Mouse (Mus musculus) forebrain, embryonic 10.5 days (tissue): Measurements from ENCODE around the gene Pgap3. TPM values are rescaled to one million over a fixed set of nuclear protein-coding genes. Genes with fewer than 3 reads are reported as not detected.
A peak's percentile ranks its signal among the peaks of the same experiment; 100 is the strongest.

Experiments used
- DNase-seq: peaks from one replicate; pipeline ENCODE4 v3.0.0-alpha.2; 2017; ENCODE audit warnings: low spot score; ENCODE audit errors: extremely low spot score
- H3K27ac ChIP-seq: fragments of 300-500 bp; sonication (generic); 2 replicates; pipeline ENCODE4 v1.5.1; 2016; ENCODE audit warnings: mild to moderate bottlenecking
- H3K27me3 ChIP-seq: fragments of 300-500 bp; sonication (generic); 2 replicates; pipeline ENCODE4 v1.6.1; 2016; ENCODE audit warnings: mild to moderate bottlenecking; ENCODE audit not compliant: poor library complexity, severe bottlenecking
- H3K36me3 ChIP-seq: fragments of 300-500 bp; sonication (generic); replicated peaks from 2 replicates; pipeline ENCODE4 v1.6.1; 2016; ENCODE audit warnings: mild to moderate bottlenecking, moderate library complexity
- H3K4me1 ChIP-seq: fragments of 300-500 bp; sonication (generic); 2 replicates; pipeline ENCODE4 v1.6.1; 2016
- H3K4me3 ChIP-seq: fragments of 300-500 bp; sonication (generic); 2 replicates; pipeline ENCODE4 v1.5.1; 2016; ENCODE audit warnings: mild to moderate bottlenecking, moderate library complexity
- H3K9me3 ChIP-seq: fragments of 300-500 bp; sonication (generic); 2 replicates; pipeline ENCODE4 v1.6.1; 2016; ENCODE audit warnings: mild to moderate bottlenecking, moderate library complexity
- WGBS: fragments of 180-500 bp; shearing (Covaris S2); methylation state at CpG from one replicate; pipeline ENCODE4 v1.1.7; 2016; 5-methylcytosine and 5-hydroxymethylcytosine counted together
- polyA plus RNA-seq: library from polyadenylated mRNA; unstranded; fragments of >200 nt; fragmentation: Nextera tagmentation; extraction: Ambion mirVana; gene quantifications from 2 replicates; pipeline ENCODE4 v1.2.1, GENCODE M21; 2016

The Pgap3 gene
- polyA plus RNA-seq, 1 experiment from 2014 or later = 10.0 TPM

DNA sequence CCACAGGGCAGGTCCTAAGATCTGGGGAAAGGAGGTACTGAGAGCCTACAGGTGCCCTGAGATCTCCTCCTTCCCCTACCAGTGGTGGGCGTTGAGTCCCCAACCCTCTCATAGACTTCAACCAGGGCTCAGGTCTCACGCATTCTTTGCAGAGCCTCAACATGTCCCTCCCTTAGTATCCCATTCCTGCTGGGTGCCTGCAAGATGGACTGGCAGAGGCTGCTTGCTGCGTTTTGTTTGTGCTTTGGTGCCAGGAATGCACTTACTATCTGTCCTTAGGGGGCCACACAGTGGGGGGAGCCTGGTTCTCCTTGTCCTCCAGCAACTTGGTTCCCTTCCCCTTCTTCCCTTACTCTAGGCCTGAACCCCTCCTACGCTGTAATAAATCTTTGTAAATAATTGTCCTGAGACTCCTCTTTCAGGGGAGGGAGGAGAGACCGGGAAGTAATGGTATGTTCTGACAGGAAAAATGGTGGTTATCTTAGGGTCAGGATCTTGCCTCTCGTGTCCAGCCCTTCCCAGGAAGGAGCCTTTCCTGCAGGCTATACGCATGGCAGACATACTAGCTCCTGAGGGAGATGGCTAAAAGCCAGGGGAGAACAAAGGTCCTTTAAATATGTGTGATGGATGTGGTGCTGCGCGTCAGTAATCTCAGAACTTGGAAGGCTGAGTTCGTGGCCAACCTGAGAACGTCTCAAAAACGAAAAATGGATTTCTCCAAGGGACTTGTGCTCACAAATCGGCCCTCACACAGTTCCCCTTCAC, 42.7 kb downstream of the Pgap3 start:
- H3K9me3 ChIP-seq = no peaks in the 10 kb centered on the region
- H3K4me3 ChIP-seq = peak overlapping the region; percentile 81
- H3K27ac ChIP-seq = peak overlapping the region; percentile 93
- peaks cover 73% of the 10 kb centered on the region for H3K4me1 ChIP-seq
- DNase-seq = no peak
- WGBS = 10% methylated on average over 13 of the region's 13 CpGs
- H3K36me3 ChIP-seq = no peaks in the 10 kb centered on the region
- H3K27me3 ChIP-seq = peaks cover 47% of the 10 kb centered on the region

GRCm38 (mm10) chr11:98356625-98357394, 43.5 kb downstream of the Pgap3 start:
- no peaks in the 10 kb centered on the region for H3K9me3 ChIP-seq
- no peak for DNase-seq
- H3K27me3 ChIP-seq = peaks cover 54% of the 10 kb centered on the region
- H3K36me3 ChIP-seq = no peaks in the 10 kb centered on the region
- WGBS = 80% methylated on average over 7 of the region's 7 CpGs
- H3K4me1 ChIP-seq = peaks cover 67% of the 10 kb centered on the region
- peak overlapping the region; percentile 93; the same call in 1 of the 2 replicates for H3K27ac ChIP-seq
- H3K4me3 ChIP-seq = peak overlapping the region; percentile 81; the same call in 1 of the 2 replicates

DNA sequence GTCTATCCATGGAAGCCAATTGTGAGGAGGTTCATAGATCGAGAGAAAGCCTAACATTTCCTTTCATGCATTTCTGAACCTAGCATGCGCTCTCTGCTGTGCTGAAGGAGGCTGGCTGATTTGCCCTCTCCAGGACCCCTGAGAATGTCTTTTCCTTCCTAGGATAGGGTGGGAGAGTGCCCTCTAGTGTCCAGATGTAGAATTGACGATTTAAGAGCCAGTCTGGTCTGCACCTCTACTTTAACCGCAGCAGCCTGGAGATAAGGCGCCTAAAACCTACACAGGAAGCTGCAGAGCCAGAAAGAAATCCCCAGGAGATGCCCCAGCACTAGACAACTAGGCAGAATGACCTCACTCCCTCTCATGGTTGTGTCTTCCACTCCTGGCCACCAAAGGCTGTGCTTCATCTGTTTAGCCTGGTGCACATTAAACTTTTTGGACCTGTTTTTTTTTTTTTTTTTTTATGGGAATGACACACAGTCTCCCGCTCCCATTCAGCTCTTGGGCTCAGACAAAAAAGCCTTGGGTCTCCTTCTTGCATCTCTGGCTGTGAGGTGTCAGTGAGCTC, 44.5 kb downstream of the Pgap3 start:
- Histone ChIP-seq H3K27me3 (peaks cover 64% of the 10 kb centered on the region), H3K27ac (no peak overlapping the region), H3K4me3 (no peak overlapping the region), H3K4me1 (peaks cover 58% of the 10 kb centered on the region), H3K9me3 (no peaks in the 10 kb centered on the region), H3K36me3 (no peaks in the 10 kb centered on the region)
- DNase-seq = peak; percentile 61
- WGBS = 9% methylated on average over 6 of the region's 6 CpGs

DNA sequence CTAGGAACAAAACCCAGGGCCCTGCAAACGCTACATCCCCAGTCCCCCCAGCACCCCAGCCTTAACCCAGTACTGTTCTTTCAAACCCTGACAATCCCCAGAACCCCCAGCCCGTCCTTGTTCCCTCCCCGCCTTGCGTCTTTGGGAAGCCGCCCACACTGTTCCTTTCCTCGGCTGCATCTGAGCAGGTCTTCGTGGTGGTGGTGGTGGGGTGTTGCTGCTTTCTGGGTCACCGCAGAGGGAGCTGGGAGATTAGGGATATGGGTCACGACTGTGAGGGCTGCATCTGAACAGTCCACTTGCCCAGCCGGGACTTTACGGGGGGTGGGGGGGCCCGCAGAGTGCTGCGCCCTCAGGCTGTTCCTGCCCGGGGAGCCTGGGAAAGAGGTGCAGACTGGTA, 45.8 kb downstream of the Pgap3 start:
- no peaks in the 10 kb centered on the region for H3K9me3 ChIP-seq
- H3K4me1 ChIP-seq = peaks cover 44% of the 10 kb centered on the region
- no peaks in the 10 kb centered on the region for H3K36me3 ChIP-seq
- WGBS = 61% methylated on average over 14 of the region's 14 CpGs
- no peak for DNase-seq
- no peak overlapping the region for H3K27ac ChIP-seq
- peaks cover 78% of the 10 kb centered on the region for H3K27me3 ChIP-seq
- H3K4me3 ChIP-seq = no peak overlapping the region

DNA sequence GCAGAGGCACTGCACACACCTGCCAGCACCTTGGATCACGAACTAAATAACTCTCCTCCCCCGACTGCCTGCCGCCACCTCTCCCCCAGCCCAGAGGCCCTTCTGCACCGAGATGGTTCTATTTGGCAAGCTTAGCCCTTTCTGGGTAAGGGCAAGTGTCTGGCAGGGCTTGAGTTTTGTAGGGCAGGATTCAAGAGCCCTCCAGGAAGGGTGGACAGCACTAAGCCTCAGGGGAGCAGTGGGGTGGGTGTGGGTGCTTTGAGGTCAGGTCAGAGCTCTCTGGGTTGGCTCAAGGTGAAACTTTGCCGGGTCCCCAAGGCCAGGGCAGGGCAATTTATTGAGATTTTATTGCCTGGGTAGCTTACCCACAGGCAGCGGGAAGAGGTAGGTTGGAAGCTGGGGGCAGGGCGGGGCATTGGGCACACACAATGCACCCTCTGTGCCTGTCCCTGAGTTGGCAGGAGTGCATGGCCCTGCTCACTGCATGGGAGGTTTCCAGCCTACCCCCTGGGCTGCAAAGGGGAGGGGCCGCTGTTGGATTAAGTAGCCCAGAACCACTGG, 46.6 kb downstream of the Pgap3 start:
- Histone ChIP-seq H3K27me3 (peaks cover 85% of the 10 kb centered on the region), H3K4me1 (peaks cover 42% of the 10 kb centered on the region), H3K27ac (no peak overlapping the region), H3K4me3 (no peak overlapping the region), H3K36me3 (no peaks in the 10 kb centered on the region), H3K9me3 (no peaks in the 10 kb centered on the region)
- WGBS = 31% methylated on average over 8 of the region's 8 CpGs
- no peak for DNase-seq

DNA sequence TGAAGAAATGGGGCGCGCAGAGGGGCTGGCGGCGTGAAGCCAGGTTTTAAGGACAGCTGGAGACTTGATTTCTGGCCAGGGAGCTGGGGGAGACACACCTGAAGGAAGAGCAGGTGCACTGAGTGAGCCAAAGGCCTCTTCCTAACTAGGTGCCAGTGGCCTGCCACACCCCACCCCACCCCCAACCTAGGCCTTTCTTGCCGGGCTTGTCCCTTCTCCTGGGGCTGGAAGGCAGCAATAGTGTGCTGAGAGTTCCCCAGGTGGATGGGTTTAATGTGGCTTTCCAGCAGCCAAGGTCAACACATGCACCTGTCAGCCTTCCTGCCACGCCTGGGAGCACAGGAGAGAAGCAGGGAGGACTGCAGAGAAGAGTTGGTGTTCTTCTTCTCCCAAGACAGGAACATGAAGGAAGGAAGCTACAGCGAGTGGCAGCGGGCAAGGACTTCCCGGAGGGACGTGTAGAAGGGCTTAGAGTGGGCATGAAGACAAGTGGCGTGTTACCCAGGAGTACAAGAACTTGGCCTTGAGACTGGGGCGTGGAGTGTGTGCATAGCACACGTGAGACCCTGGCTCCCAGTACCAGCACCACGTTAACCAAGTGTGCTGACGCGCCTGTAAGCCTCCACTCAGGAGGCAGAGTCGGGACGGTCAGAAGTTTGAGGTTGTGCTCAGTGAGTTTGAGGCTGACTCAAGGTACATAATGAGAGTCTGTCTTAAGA, 47.9 kb downstream of the Pgap3 start:
- WGBS = 82% methylated on average over 18 of the region's 18 CpGs
- no peaks in the 10 kb centered on the region for H3K9me3 ChIP-seq
- peaks cover 44% of the 10 kb centered on the region for H3K4me1 ChIP-seq
- H3K27ac ChIP-seq = no peak overlapping the region
- no peaks in the 10 kb centered on the region for H3K36me3 ChIP-seq
- no peak overlapping the region for H3K4me3 ChIP-seq
- DNase-seq = no peak
- H3K27me3 ChIP-seq = peaks cover 98% of the 10 kb centered on the region

- Histone ChIP-seq H3K27me3 (peaks cover 100% of the 10 kb centered on the region), H3K9me3 (no peaks in the 10 kb centered on the region), H3K4me3 (peak overlapping the region; percentile 54), H3K4me1 (peaks cover 44% of the 10 kb centered on the region), H3K27ac (no peak overlapping the region), H3K36me3 (no peaks in the 10 kb centered on the region)
- no peak for DNase-seq
- 3% methylated on average over 9 of the region's 9 CpGs for WGBS
Observed at GRCm38 (mm10) chr11:98349308-98349707, 51.0 kb downstream of the Pgap3 start.

DNA sequence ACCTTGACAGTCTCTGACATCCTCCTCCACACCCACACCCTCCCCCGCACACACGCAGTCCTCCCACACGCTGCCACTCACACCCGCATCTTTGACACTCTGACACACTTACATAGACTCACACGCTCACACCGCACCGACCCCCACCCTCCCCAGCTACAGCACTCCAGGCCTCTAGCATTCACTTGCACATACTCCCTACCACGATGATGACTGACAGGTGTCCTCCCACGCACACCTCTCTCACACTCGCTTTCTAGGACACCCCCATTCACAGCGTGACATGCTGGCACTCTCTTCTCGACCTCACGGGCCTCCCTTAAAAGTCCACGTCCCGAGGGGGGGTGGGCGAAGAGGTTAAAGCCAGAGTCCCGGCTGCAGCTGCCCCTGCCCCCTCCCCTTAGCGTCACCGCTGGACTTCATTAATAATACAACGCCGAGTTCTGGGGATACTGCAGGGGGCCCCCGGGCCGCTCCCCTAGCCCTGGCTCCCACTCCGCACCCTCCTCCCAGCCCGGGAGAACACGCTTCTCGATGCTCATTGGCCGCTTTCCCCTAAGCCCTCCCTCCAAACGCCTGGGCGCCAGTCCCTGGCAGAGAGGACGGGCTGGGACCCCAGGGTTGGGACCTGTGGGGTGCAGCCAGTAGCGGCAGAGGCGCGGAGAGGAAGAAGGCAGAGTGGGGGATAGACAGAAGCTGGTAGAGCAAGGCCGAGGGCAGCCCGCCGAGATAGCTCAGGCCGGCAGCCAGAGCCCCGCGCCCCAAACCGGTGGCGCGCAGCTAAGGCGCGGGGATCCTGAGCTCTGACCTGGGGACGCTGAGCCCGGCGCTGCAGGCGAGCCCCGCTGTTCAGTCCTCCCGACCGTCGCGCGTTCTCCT, 52.0 kb downstream of the Pgap3 start, which contains the start of gene Ppp1r1b:
Gene Ppp1r1b (plus strand): TSS at position 322 of the 879 bp plus-strand sequence.
- peaks cover 100% of the 10 kb centered on the region for H3K27me3 ChIP-seq
- DNase-seq = no peak
- no peaks in the 10 kb centered on the region for H3K36me3 ChIP-seq
- H3K4me3 ChIP-seq = peak within 1 kb of the TSS; percentile 54
- H3K4me1 ChIP-seq = peaks cover 41% of the 10 kb centered on the region
- WGBS = under 1% methylated on average over 55 of the region's 55 CpGs
- no peak within 1 kb of the TSS; the same call in 1 of the 2 replicates for H3K27ac ChIP-seq
- no peaks in the 10 kb centered on the region for H3K9me3 ChIP-seq

DNA sequence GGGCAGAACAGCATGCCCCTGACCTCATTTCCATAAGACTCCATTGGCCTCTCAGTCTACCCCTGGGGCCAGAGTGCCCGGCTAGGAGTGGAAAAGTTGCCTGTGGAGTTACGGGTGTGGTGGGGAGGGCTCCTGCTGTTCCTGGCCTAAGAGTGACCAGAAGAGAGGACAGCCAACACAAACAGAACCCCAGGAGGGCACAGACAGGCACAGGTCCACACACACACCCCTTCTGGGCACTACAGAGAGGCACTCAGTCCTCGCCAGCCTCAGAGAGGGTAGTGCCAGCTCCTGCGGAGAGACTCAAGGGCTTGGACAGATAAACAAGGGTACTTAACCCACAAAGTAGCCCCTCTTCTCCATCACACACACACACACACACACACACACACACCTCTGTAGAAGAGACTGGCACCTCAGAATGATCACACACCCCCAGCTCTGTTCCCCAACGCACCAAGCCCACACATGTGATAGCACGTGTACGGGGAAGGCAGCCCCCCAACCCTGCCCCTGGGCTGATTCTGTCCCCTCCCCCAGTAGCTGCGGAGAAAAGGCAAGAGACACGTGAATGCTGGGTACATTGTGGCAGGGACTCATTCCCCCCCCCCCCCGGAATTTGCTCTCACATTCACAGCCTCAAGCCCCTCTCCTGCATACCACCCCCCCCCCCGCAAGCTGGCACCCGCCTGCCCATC, 52.8 kb downstream of the Pgap3 start:
- peaks cover 100% of the 10 kb centered on the region for H3K27me3 ChIP-seq
- no peak for DNase-seq
- no peaks in the 10 kb centered on the region for H3K36me3 ChIP-seq
- H3K27ac ChIP-seq = no peak overlapping the region
- 6% methylated on average over 11 of the region's 12 CpGs for WGBS
- peak overlapping the region; percentile 54 for H3K4me3 ChIP-seq
- peaks cover 45% of the 10 kb centered on the region for H3K4me1 ChIP-seq
- H3K9me3 ChIP-seq = no peaks in the 10 kb centered on the region

- DNase-seq = no peak
- no peak overlapping the region for H3K4me3 ChIP-seq
- H3K4me1 ChIP-seq = peaks cover 56% of the 10 kb centered on the region
- H3K36me3 ChIP-seq = no peaks in the 10 kb centered on the region
- H3K27me3 ChIP-seq = peaks cover 100% of the 10 kb centered on the region
- no peak overlapping the region for H3K27ac ChIP-seq
- H3K9me3 ChIP-seq = no peaks in the 10 kb centered on the region
- WGBS = 6% methylated on average over 9 of the region's 9 CpGs
Observed at GRCm38 (mm10) chr11:98346168-98346567, 54.1 kb downstream of the Pgap3 start.

- peak; percentile 79 for DNase-seq
- peaks cover 99% of the 10 kb centered on the region for H3K27me3 ChIP-seq
- peak overlapping the region; percentile 36 for H3K4me3 ChIP-seq
- peaks cover 56% of the 10 kb centered on the region for H3K4me1 ChIP-seq
- 1% methylated on average over 14 of the region's 14 CpGs for WGBS
- H3K9me3 ChIP-seq = no peaks in the 10 kb centered on the region
- H3K36me3 ChIP-seq = no peaks in the 10 kb centered on the region
- H3K27ac ChIP-seq = no peak overlapping the region
Observed at GRCm38 (mm10) chr11:98345253-98345652, 55.0 kb downstream of the Pgap3 start.
